Mouse (Mus musculus): Measurements from ENCODE around the gene Stard13.

Gene Stard13

GRCm38 (mm10) chr5:151142241-151142640 lies 91.4 kb downstream of the Stard13 start:
- DNase-seq (ENCODE audit: low spot score) = peak; percentile 67

GRCm38 (mm10) chr5:151137901-151138300 lies 95.7 kb downstream of the Stard13 start:
- no peak for DNase-seq (ENCODE audit: low spot score)

- no peak for DNase-seq (ENCODE audit: low spot score)
Observed at GRCm38 (mm10) chr5:151137311-151137710, 96.3 kb downstream of the Stard13 start.

- no peak for DNase-seq (ENCODE audit: low spot score)
Observed at GRCm38 (mm10) chr5:151135965-151136364, 97.7 kb downstream of the Stard13 start.

GRCm38 (mm10) chr5:151135078-151135826 lies 98.4 kb downstream of the Stard13 start:
- DNase-seq (ENCODE audit: low spot score) = no peak

GRCm38 (mm10) chr5:151134202-151134601 lies 99.4 kb downstream of the Stard13 start:
- DNase-seq (ENCODE audit: low spot score) = no peak

DNA sequence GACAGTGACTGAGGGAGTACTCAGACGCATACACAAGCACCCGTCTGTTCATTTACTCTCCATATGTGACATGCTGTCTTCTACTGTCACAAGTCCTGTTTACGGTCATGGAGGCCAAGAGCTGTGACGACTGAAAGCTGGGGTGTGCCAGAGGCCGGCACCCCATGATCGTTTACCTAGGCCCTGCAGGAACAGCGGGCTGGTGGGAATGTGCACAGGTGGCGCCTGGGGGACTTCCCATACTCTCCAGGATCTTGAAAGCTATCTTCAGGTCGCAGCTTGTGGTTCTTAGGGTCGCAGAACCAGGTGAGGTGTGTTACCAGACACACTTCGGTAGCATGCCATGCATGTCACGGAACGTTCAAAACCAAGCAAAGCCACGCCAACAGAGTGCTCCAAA lies 99.9 kb downstream of the Stard13 start:
- DNase-seq (ENCODE audit: low spot score) = no peak

GRCm38 (mm10) chr5:151129762-151130161 lies 103.9 kb downstream of the Stard13 start:
- no peak for DNase-seq (ENCODE audit: low spot score)

DNA sequence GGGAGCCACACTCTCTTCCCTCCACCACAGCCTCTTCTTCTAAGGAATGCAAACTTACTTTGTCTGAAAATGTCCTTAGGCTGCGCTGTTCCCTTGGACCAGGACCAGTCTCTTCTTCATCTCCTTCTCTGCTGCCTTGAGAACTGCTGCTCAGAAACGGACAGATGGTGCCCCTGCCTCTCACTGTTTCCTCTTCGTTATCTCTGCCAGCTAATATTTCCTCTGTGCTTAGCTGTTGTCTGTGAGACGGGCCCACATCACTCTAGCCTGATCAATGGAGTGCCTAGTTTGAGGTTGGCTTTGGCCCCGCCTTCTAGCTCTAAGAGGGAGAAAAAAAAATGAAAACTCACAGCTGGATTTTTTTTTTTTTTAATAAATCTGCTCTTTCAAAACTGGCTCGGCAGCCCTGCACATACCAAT lies 106.3 kb downstream of the Stard13 start:
- DNase-seq (ENCODE audit: low spot score) = no peak

DNA sequence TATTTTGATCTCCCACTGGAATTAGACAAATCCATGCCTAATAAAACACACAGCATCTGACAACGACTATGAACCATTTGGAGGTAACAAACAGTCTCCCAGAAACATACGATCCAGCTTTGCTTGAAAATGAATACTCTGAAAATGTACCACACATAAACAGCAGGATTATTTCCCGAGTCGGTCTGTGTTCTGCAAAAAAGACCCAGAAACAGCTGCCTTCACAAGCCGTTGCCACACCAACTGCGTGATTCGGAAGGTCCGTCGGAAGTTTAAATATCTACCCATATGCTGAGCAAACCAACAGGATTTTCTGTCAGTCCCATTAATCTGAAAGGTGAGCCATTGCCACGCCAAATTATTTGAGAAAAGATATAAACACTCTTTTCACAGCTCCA lies 107.0 kb downstream of the Stard13 start:
- DNase-seq (ENCODE audit: low spot score) = no peak

DNA sequence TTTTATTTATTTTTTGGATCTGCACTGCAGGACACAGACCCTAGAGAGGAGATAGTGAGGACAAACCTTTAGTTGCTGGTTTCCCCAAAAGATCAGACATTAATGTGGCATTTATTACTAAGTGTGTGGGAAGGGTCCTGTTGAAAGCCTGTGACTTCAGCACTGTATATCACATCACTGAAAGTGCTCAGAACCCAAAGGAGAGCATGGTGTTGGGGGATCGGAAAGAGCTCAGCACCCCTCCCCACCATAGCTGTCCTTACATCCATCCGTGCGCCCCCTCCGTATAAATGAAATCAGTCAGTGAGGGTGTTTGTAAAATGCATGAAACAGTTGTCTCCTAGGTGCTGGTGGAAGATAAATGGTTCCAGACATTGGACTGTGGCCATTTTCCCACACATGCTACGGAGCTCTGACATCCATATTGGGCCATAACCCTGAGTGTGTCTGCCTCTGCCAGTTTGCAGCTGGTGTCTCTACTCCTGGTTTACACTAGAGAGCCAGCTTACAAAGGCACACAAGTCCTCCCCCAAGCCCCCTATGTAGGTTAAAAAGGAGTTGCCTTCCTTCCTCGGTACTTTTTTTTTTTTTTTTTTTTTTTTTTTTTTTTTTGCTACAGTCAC lies 107.5 kb downstream of the Stard13 start:
- no peak for DNase-seq (ENCODE audit: low spot score)

DNA sequence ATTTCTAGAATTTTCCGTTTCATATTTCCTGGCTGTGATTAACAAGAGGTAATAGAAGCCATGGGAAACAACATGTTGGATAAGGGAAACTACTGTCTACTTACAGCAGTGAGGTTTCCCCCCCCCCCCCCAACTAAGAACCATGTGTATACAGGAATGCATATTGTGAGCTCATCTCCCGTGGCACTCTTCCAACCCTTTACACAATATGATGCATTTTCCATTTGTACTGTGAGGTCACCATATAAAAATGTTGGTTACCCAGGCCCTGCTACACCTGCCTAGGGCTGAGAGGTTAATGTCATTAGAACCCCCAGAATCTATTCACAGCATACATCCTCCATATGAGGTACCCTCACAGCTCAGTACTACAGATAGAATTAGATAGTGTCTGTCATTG lies 115.8 kb downstream of the Stard13 start:
- DNase-seq (ENCODE audit: low spot score) = no peak

DNA sequence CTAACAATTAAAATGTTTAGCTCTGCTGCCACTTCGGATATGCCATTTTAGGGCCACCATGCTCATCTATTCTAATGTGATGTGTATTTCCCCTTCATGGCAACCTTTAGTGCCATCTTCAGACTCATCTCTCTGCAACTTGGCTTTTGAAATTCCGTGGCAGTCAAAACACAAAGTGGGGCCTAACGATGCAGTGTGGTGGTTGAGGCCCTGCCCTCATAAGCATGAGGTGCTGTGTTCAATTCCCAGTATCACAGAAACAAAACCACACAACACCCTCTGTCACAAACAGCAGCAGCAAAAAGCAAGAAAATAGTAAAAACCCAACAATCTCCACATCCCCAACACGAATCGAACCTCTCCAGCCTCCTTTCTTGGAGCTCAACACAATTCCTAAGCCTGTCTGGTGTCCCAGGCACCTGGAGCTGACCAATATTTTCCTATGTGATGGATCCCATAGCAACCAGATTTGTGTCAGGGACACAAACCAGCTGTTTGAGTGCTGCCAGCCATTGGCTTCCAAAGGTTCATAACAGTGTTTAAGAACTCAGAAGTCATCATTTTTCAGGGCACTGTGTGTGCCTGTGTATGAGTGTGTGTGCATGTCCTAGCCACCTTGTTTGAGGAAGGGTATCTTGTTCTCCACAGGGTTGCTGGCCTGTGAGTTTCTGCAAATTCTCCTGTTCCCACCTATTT lies 117.3 kb downstream of the Stard13 start:
- no peak for DNase-seq (ENCODE audit: low spot score)

DNA sequence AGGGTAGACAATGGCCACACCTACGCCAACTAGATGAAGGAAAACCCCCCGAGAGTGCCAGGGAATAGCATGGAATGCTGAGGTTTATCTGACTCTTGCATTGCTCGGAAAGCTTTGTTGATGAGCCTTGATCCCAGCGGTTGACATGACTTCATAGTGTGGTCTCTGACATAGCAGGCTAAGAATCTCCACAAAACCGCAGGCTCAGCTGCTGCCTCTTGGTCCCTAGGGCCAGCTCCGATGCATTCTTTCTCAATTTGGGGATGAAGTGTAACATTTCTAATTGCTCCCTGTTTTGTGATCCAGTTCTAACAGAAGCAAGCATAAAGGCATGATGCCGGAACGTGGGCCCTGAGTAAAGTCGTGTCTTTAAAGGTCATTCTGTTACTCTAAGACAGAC lies 120.9 kb downstream of the Stard13 start:
- no peak for DNase-seq (ENCODE audit: low spot score)

GRCm38 (mm10) chr5:151111080-151111871 lies 122.4 kb downstream of the Stard13 start:
- DNase-seq (ENCODE audit: low spot score) = no peak

- DNase-seq (ENCODE audit: low spot score) = no peak
Observed at GRCm38 (mm10) chr5:151110461-151110908, 123.2 kb downstream of the Stard13 start.

DNA sequence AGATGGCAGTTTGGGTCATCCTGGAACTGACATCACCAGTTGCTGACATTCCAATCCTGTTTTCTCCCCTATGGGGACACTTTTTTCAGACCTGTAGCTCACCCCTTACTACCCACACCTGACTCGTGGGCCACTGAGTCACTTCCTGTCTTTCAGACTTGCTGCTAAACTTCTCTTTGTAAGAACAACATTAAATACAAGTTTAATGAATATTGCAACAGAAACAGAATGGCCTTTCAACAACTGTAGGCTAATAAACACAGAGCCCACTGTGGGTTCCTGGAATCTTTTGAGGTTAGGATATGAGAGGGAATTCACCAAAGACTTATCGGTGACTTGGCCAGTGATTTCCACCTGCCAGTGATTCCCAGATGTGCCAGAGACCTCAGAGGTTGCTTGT lies 123.8 kb downstream of the Stard13 start:
- DNase-seq (ENCODE audit: low spot score) = no peak

GRCm38 (mm10) chr5:151108955-151109354 lies 124.7 kb downstream of the Stard13 start:
- no peak for DNase-seq (ENCODE audit: low spot score)

- no peak for DNase-seq (ENCODE audit: low spot score)
Observed at GRCm38 (mm10) chr5:151108291-151108897, 125.2 kb downstream of the Stard13 start.

GRCm38 (mm10) chr5:151106841-151107240 lies 126.8 kb downstream of the Stard13 start:
- DNase-seq (ENCODE audit: low spot score) = no peak

GRCm38 (mm10) chr5:151105054-151105971 lies 128.3 kb downstream of the Stard13 start:
- DNase-seq (ENCODE audit: low spot score) = no peak

Measured in retina, embryonic 14.5 days (tissue).